Comparison of ENCODE assay signal across 8 mouse cellular contexts in genomic region chr5:134316721-134317120, GRCm38 (mm10). TPM values are rescaled to one million over a fixed set of nuclear protein-coding genes. Genes with fewer than 3 reads are reported as not detected.
A peak's percentile ranks its signal among the peaks of the same experiment; 100 is the strongest.
DNase-seq lines count a peak whose midpoint lies in the region; ATAC-seq and TF ChIP-seq lines count a peak whose summit lies in the region.

No protein-coding gene starts in this region.

- no peak for TF ChIP-seq CTCF in kidney, postnatal 0 days (IDR thresholded peaks at IDR 0.05; ENCODE audit: low read depth)
- no peak for TF ChIP-seq CTCF in testis, adult 2 months (IDR thresholded peaks at IDR 0.05; ENCODE audit: control insufficient read depth, insufficient read depth, insufficient replicate concordance, low read depth, low read length)
- TF ChIP-seq CTCF in gastrocnemius, adult 2 months (IDR thresholded peaks at IDR 0.05): no peak

- H3K4me2 ChIP-seq in forebrain, embryonic 11.5 days (ENCODE audit: low read depth, low read length, severe bottlenecking): no peak overlapping the region
- no peak overlapping the region; the same call in 1 of the 2 replicates for H3K4me2 ChIP-seq in neural tube, embryonic 13.5 days
- no peak overlapping the region for H3K4me2 ChIP-seq in kidney, postnatal 0 days (ENCODE audit: low read length)

- peaks cover 43% of the 10 kb centered on the region for H3K4me1 ChIP-seq in forebrain, embryonic 10.5 days
- H3K4me1 ChIP-seq in forebrain, embryonic 11.5 days (replicated peaks; ENCODE audit: control insufficient read depth, insufficient read depth, low read length): peaks cover 2% of the 10 kb centered on the region; the same call in 1 of the 2 replicates
- H3K4me1 ChIP-seq in neural tube, embryonic 13.5 days (replicated peaks): peaks cover 33% of the 10 kb centered on the region
- peaks cover 13% of the 10 kb centered on the region; the same call in 1 of the 2 replicates for H3K4me1 ChIP-seq in kidney, postnatal 0 days (replicated peaks; ENCODE audit: insufficient read depth, low read length)
- H3K4me1 ChIP-seq in testis, adult 2 months (ENCODE audit: control insufficient read depth, insufficient read depth, low read length): peaks cover 12% of the 10 kb centered on the region

- ATAC-seq in forebrain, embryonic 11.5 days (replicated peaks; ENCODE audit: low FRiP score): no peak
- ATAC-seq in neural tube, embryonic 13.5 days (ENCODE audit: low read depth): no peak
- no peak for ATAC-seq in kidney, postnatal 0 days (replicated peaks; ENCODE audit: low FRiP score, low read depth)

- no peak for DNase-seq in forebrain, embryonic 10.5 days (ENCODE audit: extremely low spot score, low spot score)
- DNase-seq in forebrain, embryonic 11.5 days (ENCODE audit: low spot score): no peak
- no peak for DNase-seq in neural tube, embryonic 10.5 days (ENCODE audit: extremely low spot score, low spot score)
- no peak for DNase-seq in kidney, postnatal 0 days (ENCODE audit: low spot score)
- DNase-seq in urinary bladder, postnatal 4 days (ENCODE audit: low spot score in 2 of 2): no peak
- DNase-seq in gastrocnemius, adult 2 months: no peak

- intact Hi-C loops in gastrocnemius, adult 2 months (cut with DNase I): no loop called here

- H3K4me3 ChIP-seq in forebrain, embryonic 10.5 days: no peak overlapping the region; the same call in 1 of the 2 replicates
- no peak overlapping the region for H3K4me3 ChIP-seq in forebrain, embryonic 11.5 days (ENCODE audit: low read depth, low read length)
- H3K4me3 ChIP-seq in neural tube, embryonic 13.5 days: no peak overlapping the region
- H3K4me3 ChIP-seq in kidney, postnatal 0 days (replicated peaks; ENCODE audit: low read depth, low read length): no peak overlapping the region
- no peak overlapping the region for H3K4me3 ChIP-seq in testis, adult 2 months (ENCODE audit: control insufficient read depth, low read depth, low read length)
- H3K4me3 ChIP-seq in gastrocnemius, adult 2 months: no peak overlapping the region

- no peaks in the 10 kb centered on the region for H3K9me3 ChIP-seq in forebrain, embryonic 10.5 days
- no peaks in the 10 kb centered on the region for H3K9me3 ChIP-seq in forebrain, embryonic 11.5 days (ENCODE audit: control insufficient read depth, low read length)
- H3K9me3 ChIP-seq in neural tube, embryonic 13.5 days: no peaks in the 10 kb centered on the region
- H3K9me3 ChIP-seq in kidney, postnatal 0 days (replicated peaks; ENCODE audit: low read length): no peaks in the 10 kb centered on the region

- WGBS in forebrain, embryonic 10.5 days: 66% methylated on average over 7 of the region's 7 CpGs
- WGBS in forebrain, embryonic 11.5 days: 58% methylated on average over 7 of the region's 7 CpGs
- 64% methylated on average over 7 of the region's 7 CpGs for WGBS in neural tube, embryonic 13.5 days
- whole genome bisulfite sequencing in kidney, postnatal 0 days: 66% methylated on average over 7 of the region's 7 CpGs

- no peak for TF ChIP-seq POLR2A in testis, adult 2 months (IDR thresholded peaks at IDR 0.05; ENCODE audit: control insufficient read depth, low read depth, low read length)

- no peak overlapping the region for H3K9ac ChIP-seq in forebrain, embryonic 11.5 days (ENCODE audit: low read length)
- no peak overlapping the region for H3K9ac ChIP-seq in neural tube, embryonic 13.5 days
- no peak overlapping the region for H3K9ac ChIP-seq in kidney, postnatal 0 days (ENCODE audit: low read depth, low read length)

- H3K27me3 ChIP-seq in forebrain, embryonic 10.5 days (ENCODE audit: poor library complexity, severe bottlenecking): peaks cover 13% of the 10 kb centered on the region
- H3K27me3 ChIP-seq in forebrain, embryonic 11.5 days (ENCODE audit: control insufficient read depth, insufficient read depth, low read length): no peaks in the 10 kb centered on the region
- no peaks in the 10 kb centered on the region for H3K27me3 ChIP-seq in neural tube, embryonic 13.5 days
- no peaks in the 10 kb centered on the region for H3K27me3 ChIP-seq in kidney, postnatal 0 days (ENCODE audit: insufficient read depth, low read length)
- H3K27me3 ChIP-seq in testis, adult 2 months (ENCODE audit: control insufficient read depth, insufficient read depth, low read length): no peaks in the 10 kb centered on the region

- peak overlapping the region; percentile 100 for H3K27ac ChIP-seq in forebrain, embryonic 10.5 days
- H3K27ac ChIP-seq in forebrain, embryonic 11.5 days (ENCODE audit: low read depth, low read length): no peak overlapping the region
- H3K27ac ChIP-seq in neural tube, embryonic 13.5 days (replicated peaks): peak overlapping the region; percentile 100; the same call in 1 of the 2 replicates
- peak overlapping the region; percentile 99 for H3K27ac ChIP-seq in kidney, postnatal 0 days
- H3K27ac ChIP-seq in testis, adult 2 months (ENCODE audit: control insufficient read depth, insufficient read depth, low read depth, low read length): peak overlapping the region; percentile 66; the same call in 1 of the 2 replicates
- no peak overlapping the region for H3K27ac ChIP-seq in gastrocnemius, adult 2 months

- H3K36me3 ChIP-seq in forebrain, embryonic 10.5 days (replicated peaks): peaks cover 5% of the 10 kb centered on the region
- no peaks in the 10 kb centered on the region for H3K36me3 ChIP-seq in forebrain, embryonic 11.5 days (ENCODE audit: control insufficient read depth, insufficient read depth, low read length)
- H3K36me3 ChIP-seq in neural tube, embryonic 13.5 days: no peaks in the 10 kb centered on the region
- H3K36me3 ChIP-seq in kidney, postnatal 0 days (ENCODE audit: insufficient read depth, low read length): no peaks in the 10 kb centered on the region
- no peaks in the 10 kb centered on the region for H3K36me3 ChIP-seq in testis, adult 2 months (ENCODE audit: control insufficient read depth, insufficient read depth, low read length)

RNA-seq across cellular contexts. Expression of gene Gtf2i, which starts 2.2 kb away (rescaled TPM):
- 174 and 178 TPM in 2 replicates for polyA plus RNA-seq in forebrain, embryonic 10.5 days (2016; fragmentation: Nextera tagmentation; extraction: Ambion mirVana)
- polyA plus RNA-seq in forebrain, embryonic 11.5 days (2014; fragmentation: Nextera tagmentation; extraction: Ambion mirVana): 214 and 239 TPM in 2 replicates
- 188 and 247 TPM in 2 replicates for polyA plus RNA-seq in neural tube, embryonic 13.5 days (2015; fragmentation: Nextera tagmentation; extraction: Ambion mirVana)
- polyA plus RNA-seq in kidney, postnatal 0 days (2015; fragmentation: Nextera tagmentation; extraction: Ambion mirVana): 145 and 157 TPM in 2 replicates
- polyA plus RNA-seq in testis, adult 2 months (2012; rRNA removed): 79.9 and 84.4 TPM in 2 replicates
- 100 to 1,000 TPM; 103 to 122 TPM for total RNA-seq in gastrocnemius, adult 2 months (2021)

Comparison
In these comparisons a context has a peak if more than half of its experiments do, and no peak if none do; other contexts are left out.
1. H3K27ac ChIP-seq: peak in forebrain, embryonic 10.5 days (single experiment), neural tube, embryonic 13.5 days (single experiment), kidney, postnatal 0 days (single experiment) and testis, adult 2 months (single experiment); none in forebrain, embryonic 11.5 days (single experiment) and gastrocnemius, adult 2 months (single experiment).